Mouse (Mus musculus): ENCODE results near the gene Grwd1. TPM values are rescaled to one million over a fixed set of nuclear protein-coding genes. Genes with fewer than 3 reads are reported as not detected.

Gene Grwd1
- polyA plus RNA-seq, 1 experiment = not detected

DNA sequence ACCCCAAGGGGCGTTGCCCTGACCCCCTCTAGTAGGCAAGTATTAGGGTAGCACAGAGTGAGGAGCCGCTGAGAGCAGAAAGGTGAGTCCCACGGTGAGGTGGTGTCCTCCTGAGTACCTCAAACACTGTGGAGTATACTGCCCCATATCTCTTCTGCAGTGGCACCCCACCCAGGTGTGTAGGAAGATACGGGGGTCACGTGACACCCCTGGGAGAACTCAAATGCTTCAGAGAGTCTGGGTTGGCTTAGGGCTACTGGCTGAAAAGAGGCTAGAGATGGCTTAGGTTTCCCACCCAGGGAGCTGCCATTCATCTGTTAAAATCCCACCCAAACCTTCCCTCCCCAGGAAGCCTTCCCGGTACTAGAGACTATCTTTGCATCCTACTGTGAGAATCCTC, 33.8 kb downstream of the Grwd1 start:
- Histone ChIP-seq H3K4me3 (ENCODE audit: insufficient read depth, low read depth, low read length) (no peak overlapping the region), H3K4me1 (ENCODE audit: control insufficient read depth, insufficient read depth, low read length) (peaks cover 25% of the 10 kb centered on the region), H3K27ac (ENCODE audit: insufficient read depth, low read depth, low read length) (no peak overlapping the region)
- 40% methylated on average over 6 of the region's 6 CpGs for WGBS
- no peak for TF ChIP-seq CTCF (IDR thresholded peaks at IDR 0.05; ENCODE audit: insufficient read depth, low read depth, low read length)
- no peak for TF ChIP-seq POLR2A (IDR thresholded peaks at IDR 0.05; ENCODE audit: insufficient read depth, low read depth, low read length)

GRCm38 (mm10) chr7:45794971-45795370, 35.8 kb downstream of the Grwd1 start:
- H3K4me1 ChIP-seq (ENCODE audit: control insufficient read depth, insufficient read depth, low read length) = peaks cover 20% of the 10 kb centered on the region
- H3K27ac ChIP-seq (ENCODE audit: insufficient read depth, low read depth, low read length) = no peak overlapping the region
- no peak overlapping the region for H3K4me3 ChIP-seq (ENCODE audit: insufficient read depth, low read depth, low read length)
- no peak for TF ChIP-seq POLR2A (IDR thresholded peaks at IDR 0.05; ENCODE audit: insufficient read depth, low read depth, low read length)
- TF ChIP-seq CTCF (IDR thresholded peaks at IDR 0.05; ENCODE audit: insufficient read depth, low read depth, low read length) = no peak
- WGBS = 89% methylated on average over 29 of the region's 29 CpGs

- TF ChIP-seq CTCF (IDR thresholded peaks at IDR 0.05; ENCODE audit: insufficient read depth, low read depth, low read length) (no peak), POLR2A (IDR thresholded peaks at IDR 0.05; ENCODE audit: insufficient read depth, low read depth, low read length) (no peak)
- WGBS = 90% methylated on average over 43 of the region's 44 CpGs
- Histone ChIP-seq H3K27ac (ENCODE audit: insufficient read depth, low read depth, low read length) (no peak overlapping the region), H3K4me1 (ENCODE audit: control insufficient read depth, insufficient read depth, low read length) (peaks cover 20% of the 10 kb centered on the region), H3K4me3 (ENCODE audit: insufficient read depth, low read depth, low read length) (no peak overlapping the region)
These were observed 36.7 kb downstream of the Grwd1 start for GRCm38 (mm10) chr7:45793969-45794585.

DNA sequence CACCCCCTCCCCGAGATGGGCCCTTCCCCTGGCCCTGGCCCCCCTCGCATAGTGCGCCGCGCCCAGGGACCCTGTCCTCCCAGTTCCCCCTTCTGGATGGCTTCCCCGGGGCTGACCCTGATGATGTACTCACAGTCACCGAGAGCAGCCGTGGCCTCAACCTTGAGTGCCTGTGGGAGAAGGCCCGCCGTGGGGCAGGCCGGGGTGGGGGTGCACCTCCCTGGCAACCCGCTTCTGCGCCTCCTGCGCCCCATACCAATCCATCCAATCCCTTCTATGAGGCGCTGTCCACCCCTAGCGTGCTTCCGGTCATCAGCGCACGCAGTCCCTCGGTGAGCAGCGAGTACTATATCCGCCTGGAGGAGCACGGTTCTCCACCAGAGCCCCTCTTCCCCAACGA, 37.5 kb downstream of the Grwd1 start:
- 91% methylated on average over 24 of the region's 24 CpGs for WGBS
- Histone ChIP-seq H3K27ac (ENCODE audit: insufficient read depth, low read depth, low read length) (no peak overlapping the region), H3K4me1 (ENCODE audit: control insufficient read depth, insufficient read depth, low read length) (peaks cover 16% of the 10 kb centered on the region), H3K4me3 (ENCODE audit: insufficient read depth, low read depth, low read length) (no peak overlapping the region)
- no peak for TF ChIP-seq CTCF (IDR thresholded peaks at IDR 0.05; ENCODE audit: insufficient read depth, low read depth, low read length)
- TF ChIP-seq POLR2A (IDR thresholded peaks at IDR 0.05; ENCODE audit: insufficient read depth, low read depth, low read length) = no peak

- 63% methylated on average over 17 of the region's 17 CpGs for WGBS
- TF ChIP-seq CTCF (IDR thresholded peaks at IDR 0.05; ENCODE audit: insufficient read depth, low read depth, low read length) (no peak), POLR2A (IDR thresholded peaks at IDR 0.05; ENCODE audit: insufficient read depth, low read depth, low read length) (no peak)
- no peak overlapping the region for H3K4me3 ChIP-seq (ENCODE audit: insufficient read depth, low read depth, low read length)
- H3K4me1 ChIP-seq (ENCODE audit: control insufficient read depth, insufficient read depth, low read length) = peaks cover 17% of the 10 kb centered on the region
- no peak overlapping the region for H3K27ac ChIP-seq (ENCODE audit: insufficient read depth, low read depth, low read length)
These were observed 38.8 kb downstream of the Grwd1 start for GRCm38 (mm10) chr7:45791756-45792490.

DNA sequence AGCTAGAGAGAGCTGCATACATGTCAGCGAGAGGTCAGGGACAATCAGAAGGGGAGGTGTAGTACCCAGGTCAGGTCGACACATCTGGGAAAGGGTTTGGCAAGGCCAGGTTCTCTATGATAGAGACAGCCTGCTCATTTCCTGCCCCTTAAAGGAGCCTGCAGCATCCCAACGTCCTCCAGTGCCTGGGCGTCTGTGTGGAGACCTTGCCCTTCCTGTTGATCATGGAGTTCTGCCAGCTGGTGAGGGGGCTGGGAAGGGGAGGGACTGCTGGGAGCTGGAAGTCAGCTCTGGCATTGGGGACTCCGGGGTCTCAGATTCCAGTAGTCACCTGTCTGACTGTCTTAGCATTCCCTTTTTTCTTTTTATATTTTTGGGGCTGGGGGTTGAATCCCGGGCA, 40.0 kb downstream of the Grwd1 start:
- no peak for TF ChIP-seq CTCF (IDR thresholded peaks at IDR 0.05; ENCODE audit: insufficient read depth, low read depth, low read length)
- TF ChIP-seq POLR2A (IDR thresholded peaks at IDR 0.05; ENCODE audit: insufficient read depth, low read depth, low read length) = no peak
- H3K4me1 ChIP-seq (ENCODE audit: control insufficient read depth, insufficient read depth, low read length) = peaks cover 23% of the 10 kb centered on the region
- H3K4me3 ChIP-seq (ENCODE audit: insufficient read depth, low read depth, low read length) = no peak overlapping the region
- 60% methylated on average over 6 of the region's 6 CpGs for WGBS
- no peak overlapping the region for H3K27ac ChIP-seq (ENCODE audit: insufficient read depth, low read depth, low read length)

DNA sequence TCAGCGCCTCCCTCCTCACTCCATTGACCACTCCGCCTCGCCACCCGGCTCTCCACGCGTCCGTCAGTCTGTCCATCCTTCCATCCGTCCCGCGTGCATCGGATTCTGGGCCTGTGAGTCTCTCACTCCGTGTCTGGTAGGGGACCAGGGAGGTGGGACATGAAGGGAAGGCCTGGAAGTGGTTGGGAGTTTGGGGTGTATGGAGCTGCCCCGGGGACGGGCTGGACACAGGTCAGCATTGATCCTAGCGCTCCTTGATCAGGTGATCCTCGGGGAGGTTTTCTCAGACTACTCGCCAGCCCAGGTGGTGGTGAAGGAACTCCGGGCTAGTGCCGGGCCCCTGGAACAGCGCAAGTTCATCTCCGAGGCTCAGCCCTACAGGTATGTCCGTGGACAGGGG, 43.1 kb downstream of the Grwd1 start:
- no peak for TF ChIP-seq CTCF (IDR thresholded peaks at IDR 0.05; ENCODE audit: insufficient read depth, low read depth, low read length)
- TF ChIP-seq POLR2A (IDR thresholded peaks at IDR 0.05; ENCODE audit: insufficient read depth, low read depth, low read length) = no peak
- H3K4me3 ChIP-seq (ENCODE audit: insufficient read depth, low read depth, low read length) = no peak overlapping the region
- H3K4me1 ChIP-seq (ENCODE audit: control insufficient read depth, insufficient read depth, low read length) = peaks cover 28% of the 10 kb centered on the region
- H3K27ac ChIP-seq (ENCODE audit: insufficient read depth, low read depth, low read length) = no peak overlapping the region
- 87% methylated on average over 22 of the region's 22 CpGs for WGBS

GRCm38 (mm10) chr7:45786661-45787413, 43.9 kb downstream of the Grwd1 start:
- no peak overlapping the region for H3K27ac ChIP-seq (ENCODE audit: insufficient read depth, low read depth, low read length)
- WGBS = 10% methylated on average over 17 of the region's 17 CpGs
- peak overlapping the region; percentile 95 for H3K4me3 ChIP-seq (ENCODE audit: insufficient read depth, low read depth, low read length)
- H3K4me1 ChIP-seq (ENCODE audit: control insufficient read depth, insufficient read depth, low read length) = peaks cover 28% of the 10 kb centered on the region
- no peak for TF ChIP-seq POLR2A (IDR thresholded peaks at IDR 0.05; ENCODE audit: insufficient read depth, low read depth, low read length)
- TF ChIP-seq CTCF (IDR thresholded peaks at IDR 0.05; ENCODE audit: insufficient read depth, low read depth, low read length) = no peak

DNA sequence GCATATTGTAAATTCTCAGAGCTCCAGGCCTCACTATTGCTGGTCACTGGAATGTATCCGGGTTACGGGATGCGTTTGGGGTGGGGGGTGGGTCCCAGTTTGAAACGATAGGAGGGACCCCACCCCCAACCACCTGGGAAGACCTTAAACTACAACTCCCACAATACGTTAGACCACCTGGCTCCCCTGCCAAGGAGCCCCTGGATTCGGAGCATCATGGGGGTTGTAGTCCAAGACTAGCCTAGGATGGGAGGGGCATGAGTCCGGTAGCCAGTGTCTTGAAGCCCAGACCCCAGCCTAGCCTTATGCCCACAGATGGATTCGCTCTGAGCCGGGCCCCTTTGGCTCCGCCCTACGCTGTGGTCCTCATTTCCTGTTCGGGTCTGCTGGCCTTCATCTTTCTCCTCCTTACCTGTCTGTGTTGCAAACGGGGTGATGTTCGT, 44.6 kb downstream of the Grwd1 start:
- TF ChIP-seq CTCF (IDR thresholded peaks at IDR 0.05; ENCODE audit: insufficient read depth, low read depth, low read length) = no peak
- TF ChIP-seq POLR2A (IDR thresholded peaks at IDR 0.05; ENCODE audit: insufficient read depth, low read depth, low read length) = no peak
- H3K4me3 ChIP-seq (ENCODE audit: insufficient read depth, low read depth, low read length) = peak overlapping the region; percentile 95
- H3K4me1 ChIP-seq (ENCODE audit: control insufficient read depth, insufficient read depth, low read length) = peaks cover 28% of the 10 kb centered on the region
- 1% methylated on average over 14 of the region's 14 CpGs for WGBS
- H3K27ac ChIP-seq (ENCODE audit: insufficient read depth, low read depth, low read length) = no peak overlapping the region
